Mouse (Mus musculus): ENCODE measurements around the gene Phc2.

- TF ChIP-seq POLR2A (IDR thresholded peaks at IDR 0.05; ENCODE audit: insufficient read depth, low read depth, low read length) (no peak), CTCF (IDR thresholded peaks at IDR 0.05) (no peak)
Observed at GRCm38 (mm10) chr4:128721061-128721648, 66.7 kb downstream of the Phc2 start.
